Mouse (Mus musculus) limb, embryonic 14.5 days (tissue): Measurements from ENCODE around the gene Scaf4. TPM values are rescaled to one million over a fixed set of nuclear protein-coding genes. Genes with fewer than 3 reads are reported as not detected.
A peak's percentile ranks its signal among the peaks of the same experiment; 100 is the strongest.

ENCODE experiments used
- ATAC-seq: fragments of 200-750 bp; cut with Nextera tagmentation; 2 replicates; pipeline ENCODE4 v1.8.0; 2017; ENCODE audit warnings: low read depth, moderate number of reproducible peaks, moderate TSS enrichment; ENCODE audit not compliant: low FRiP score
- DNase-seq: peaks from one replicate; pipeline ENCODE4 v3.0.0-alpha.2; 2015; ENCODE audit warnings: low spot score
- H3K27ac ChIP-seq: fragments of 300-500 bp; sonication (generic); replicated peaks from 2 replicates; pipeline ENCODE4 v1.5.1; 2014; ENCODE audit warnings: low read depth, mild to moderate bottlenecking, low read length, moderate library complexity, mixed read lengths
- H3K27me3 ChIP-seq: fragments of 300-500 bp; sonication (generic); 2 replicates; pipeline ENCODE4 v1.6.1; 2014; ENCODE audit warnings: low read length, mixed read lengths; ENCODE audit not compliant: control insufficient read depth, insufficient read depth
- H3K36me3 ChIP-seq: fragments of 300-500 bp; sonication (generic); 2 replicates; pipeline ENCODE4 v1.6.1; 2014; ENCODE audit warnings: mild to moderate bottlenecking, low read length, moderate library complexity, mixed read lengths; ENCODE audit not compliant: control insufficient read depth, insufficient read depth
- H3K4me1 ChIP-seq: fragments of 300-500 bp; sonication (generic); 2 replicates; pipeline ENCODE4 v1.6.1; 2014; ENCODE audit warnings: antibody characterized with exemption, low read length, mixed read lengths; ENCODE audit not compliant: control insufficient read depth, insufficient read depth
- H3K4me2 ChIP-seq: fragments of 300-500 bp; sonication (generic); replicated peaks from 2 replicates; pipeline ENCODE4 v1.6.1; 2014; ENCODE audit warnings: low read depth, mild to moderate bottlenecking, low read length, moderate library complexity; ENCODE audit not compliant: severe bottlenecking
- H3K4me3 ChIP-seq: fragments of 300-500 bp; sonication (generic); replicated peaks from 2 replicates; pipeline ENCODE4 v1.5.1; 2014; ENCODE audit warnings: low read length
- H3K9ac ChIP-seq: fragments of 300-500 bp; sonication (generic); 2 replicates; pipeline ENCODE4 v1.6.1; 2014; ENCODE audit warnings: mild to moderate bottlenecking, low read depth, low read length, moderate library complexity; ENCODE audit not compliant: severe bottlenecking
- H3K9me3 ChIP-seq: fragments of 300-500 bp; sonication (generic); 2 replicates; pipeline ENCODE4 v1.6.1; 2016; ENCODE audit warnings: low read length; ENCODE audit not compliant: control insufficient read depth
- POLR2A ChIP-seq: fragments of 200-500 bp; IDR thresholded peaks from 2 replicates; pipeline ENCODE4 v1.8.0; 2012; ENCODE audit warnings: inconsistent platforms, mild to moderate bottlenecking, moderate library complexity, borderline replicate concordance; ENCODE audit not compliant: insufficient read depth, insufficient read length; ENCODE audit errors: extremely low read depth
- WGBS: fragments of 180-500 bp; shearing (Covaris S2); extraction: QIAGEN DNeasy Blood & Tissue Kit; methylation state at CpG from one replicate; pipeline ENCODE4 v1.1.7; 2014; 5-methylcytosine and 5-hydroxymethylcytosine counted together
- polyA plus RNA-seq, 2 experiments: library from polyadenylated mRNA; depleted of rRNA in 1 of 2; stranded (reverse) in 1 of 2; unstranded in 1 of 2; fragments of >200 nt; fragmentation: Nextera tagmentation in 1 of 2; extraction: Ambion mirVana in 1 of 2; gene quantifications; 2 replicates each; pipeline versions ENCODE4 v1.2.1 to v1.2.3; 2012 to 2014

Gene Scaf4
- polyA plus RNA-seq, 2 experiments = 24.8 to 64.3 TPM

GRCm38 (mm10) chr16:90191289-90191688, 93.0 kb downstream of the Scaf4 start:
- H3K9ac ChIP-seq = no peak overlapping the region
- H3K27ac ChIP-seq = no peak overlapping the region
- no peaks in the 10 kb centered on the region for H3K27me3 ChIP-seq
- H3K36me3 ChIP-seq = no peaks in the 10 kb centered on the region
- DNase-seq = no peak
- TF ChIP-seq POLR2A = no peak
- WGBS = 76% methylated on average over 6 of the region's 6 CpGs
- no peaks in the 10 kb centered on the region for H3K9me3 ChIP-seq
- H3K4me3 ChIP-seq = no peak overlapping the region
- no peak overlapping the region for H3K4me2 ChIP-seq
- no peak for ATAC-seq
- no peaks in the 10 kb centered on the region for H3K4me1 ChIP-seq

DNA sequence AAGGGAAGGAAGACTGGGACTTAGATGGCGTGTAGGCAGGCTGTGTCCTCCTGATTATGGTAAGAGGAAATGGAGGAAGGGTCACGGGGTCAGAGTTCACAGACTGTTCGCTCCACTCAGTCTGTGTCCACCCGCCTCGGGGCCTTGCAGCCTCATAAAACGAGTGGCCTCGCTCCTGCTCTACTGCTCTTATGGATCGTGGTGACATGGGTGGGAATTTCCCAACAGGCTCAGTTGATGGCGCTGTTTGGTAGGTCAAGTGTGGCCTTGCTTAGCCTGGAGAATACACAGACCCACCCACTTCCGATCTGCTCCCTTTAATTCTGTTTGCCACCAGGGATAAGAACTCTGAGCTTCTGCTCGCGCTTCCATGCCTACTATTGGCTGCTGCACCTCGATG, 96.8 kb downstream of the Scaf4 start:
- Histone ChIP-seq H3K9ac (no peak overlapping the region), H3K27me3 (no peaks in the 10 kb centered on the region), H3K9me3 (no peaks in the 10 kb centered on the region), H3K36me3 (no peaks in the 10 kb centered on the region), H3K4me3 (no peak overlapping the region), H3K27ac (no peak overlapping the region), H3K4me1 (no peaks in the 10 kb centered on the region), H3K4me2 (no peak overlapping the region)
- DNase-seq = no peak
- 12% methylated on average over 13 of the region's 13 CpGs for WGBS
- no peak for TF ChIP-seq POLR2A
- peak; percentile 38; the same call in 1 of the 2 replicates for ATAC-seq

DNA sequence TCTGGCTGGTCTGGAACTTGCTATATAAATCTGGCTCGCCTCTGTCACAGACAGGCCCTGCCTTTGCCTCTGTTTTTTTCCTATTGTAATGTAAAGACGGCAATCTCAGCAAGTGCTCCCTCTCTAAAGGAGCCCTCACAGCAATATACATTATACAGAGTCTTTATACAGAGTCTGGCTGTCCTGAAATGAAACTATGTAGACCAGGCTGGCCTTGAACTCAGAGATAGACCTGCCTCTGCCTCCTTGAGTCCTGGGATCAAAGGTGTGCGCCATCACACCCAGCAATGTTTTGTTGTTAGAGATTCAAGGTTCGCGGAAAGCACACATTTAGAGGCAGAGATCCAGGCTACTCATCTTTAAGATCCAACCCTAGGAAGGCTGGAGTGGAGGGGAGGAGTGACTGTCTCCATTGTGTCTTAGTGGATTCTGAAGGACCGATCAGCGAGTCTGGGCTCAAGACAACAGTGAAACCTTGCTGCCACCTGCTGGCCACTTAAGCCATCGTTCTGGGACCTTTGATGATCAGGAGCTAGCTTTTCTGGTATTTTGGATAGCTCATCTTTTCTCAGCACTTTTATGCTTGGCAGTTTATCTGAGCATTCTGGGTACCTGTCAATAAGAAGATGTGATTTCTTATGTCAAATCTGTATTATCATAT, 98.2 kb downstream of the Scaf4 start:
- no peak overlapping the region for H3K4me2 ChIP-seq
- peak; percentile 91 for DNase-seq
- H3K27me3 ChIP-seq = no peaks in the 10 kb centered on the region
- no peak for TF ChIP-seq POLR2A
- ATAC-seq = peak; percentile 59; the same call in 1 of the 2 replicates
- H3K9ac ChIP-seq = no peak overlapping the region
- 46% methylated on average over 8 of the region's 8 CpGs for WGBS
- H3K4me1 ChIP-seq = no peaks in the 10 kb centered on the region
- no peaks in the 10 kb centered on the region for H3K9me3 ChIP-seq
- H3K36me3 ChIP-seq = no peaks in the 10 kb centered on the region
- H3K4me3 ChIP-seq = no peak overlapping the region
- no peak overlapping the region for H3K27ac ChIP-seq

DNA sequence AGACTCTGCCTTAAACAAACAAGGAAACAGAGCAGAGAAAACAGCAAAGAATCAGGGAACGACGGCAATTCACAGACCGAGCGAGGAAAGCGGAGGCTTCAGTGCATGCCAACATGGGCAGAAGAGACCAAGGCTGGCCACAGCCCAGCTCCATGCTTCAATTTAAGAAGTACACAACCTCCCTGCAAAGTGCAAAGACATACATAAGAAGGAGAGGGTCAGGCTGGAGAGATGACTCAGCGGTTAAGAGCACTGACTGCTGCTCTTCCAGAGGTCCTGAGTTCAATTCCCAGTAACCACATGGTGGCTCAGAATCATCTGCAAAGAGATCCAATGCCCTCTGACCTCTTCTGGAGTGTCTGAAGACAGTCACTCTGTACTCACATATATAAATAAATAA, 100.2 kb downstream of the Scaf4 start:
- Histone ChIP-seq H3K36me3 (no peaks in the 10 kb centered on the region), H3K4me2 (no peak overlapping the region), H3K9me3 (no peaks in the 10 kb centered on the region), H3K4me3 (no peak overlapping the region), H3K4me1 (no peaks in the 10 kb centered on the region), H3K27me3 (no peaks in the 10 kb centered on the region), H3K9ac (no peak overlapping the region), H3K27ac (no peak overlapping the region)
- no peak for TF ChIP-seq POLR2A
- WGBS = 89% methylated on average over 6 of the region's 6 CpGs
- DNase-seq (no peak), ATAC-seq (no peak)

- H3K27ac ChIP-seq = no peak overlapping the region
- no peaks in the 10 kb centered on the region for H3K36me3 ChIP-seq
- TF ChIP-seq POLR2A = no peak
- ATAC-seq (no peak), DNase-seq (no peak)
- H3K27me3 ChIP-seq = no peaks in the 10 kb centered on the region
- H3K4me1 ChIP-seq = no peaks in the 10 kb centered on the region
- H3K4me3 ChIP-seq = no peak overlapping the region
- 75% methylated on average over 8 of the region's 8 CpGs for WGBS
- no peak overlapping the region for H3K4me2 ChIP-seq
- no peak overlapping the region for H3K9ac ChIP-seq
- no peaks in the 10 kb centered on the region for H3K9me3 ChIP-seq
Observed at GRCm38 (mm10) chr16:90181673-90182072, 102.6 kb downstream of the Scaf4 start.
